Mouse (Mus musculus): ENCODE measurements around the gene Ppm1b.

Ppm1b gene

GRCm38 (mm10) chr17:84958411-84958911, 1.9 kb downstream of the Ppm1b start:
- DNase-seq: no peak

- no peak for DNase-seq
These were observed 2.6 kb downstream of the Ppm1b start for GRCm38 (mm10) chr17:84958986-84959664.

DNA sequence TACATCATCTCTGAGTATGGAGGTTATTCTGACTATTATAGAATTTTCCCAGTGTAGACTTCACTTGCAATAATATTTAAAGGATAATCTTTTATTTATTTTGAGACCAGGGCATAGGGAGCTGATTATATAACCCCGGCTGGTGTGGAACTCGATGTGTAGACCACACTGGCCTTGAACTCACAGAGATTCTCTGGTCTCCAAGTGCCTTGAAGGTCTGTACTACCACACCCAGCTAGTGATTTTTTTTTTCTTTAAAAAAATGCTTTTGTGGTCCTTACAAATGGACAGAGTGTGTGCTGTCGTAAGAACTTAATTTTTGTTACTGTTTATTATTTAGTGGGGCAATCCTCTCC, 3.1 kb downstream of the Ppm1b start:
- DNase-seq: no peak

DNA sequence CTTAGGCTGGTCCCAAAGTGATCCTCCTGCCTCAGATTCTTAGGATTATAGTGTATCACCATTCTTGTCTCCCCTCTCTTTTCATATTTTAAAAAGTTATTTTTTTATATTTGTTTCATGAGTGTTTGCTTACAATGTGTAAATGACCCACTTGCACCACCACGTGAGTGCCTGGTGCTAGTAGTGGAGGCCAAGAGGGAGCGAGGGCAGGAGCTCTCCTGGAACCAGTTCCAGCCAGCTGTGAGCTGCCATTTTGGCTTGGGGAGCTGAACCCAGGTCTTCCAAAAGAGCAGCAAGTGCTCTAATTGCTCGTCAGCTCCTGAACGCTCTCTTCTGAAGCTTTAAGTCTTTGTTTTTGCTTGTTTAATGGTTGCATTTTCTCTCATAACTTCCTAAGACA, 3.6 kb downstream of the Ppm1b start:
- DNase-seq: peak in 1 of 2 experiments; percentile 48

DNA sequence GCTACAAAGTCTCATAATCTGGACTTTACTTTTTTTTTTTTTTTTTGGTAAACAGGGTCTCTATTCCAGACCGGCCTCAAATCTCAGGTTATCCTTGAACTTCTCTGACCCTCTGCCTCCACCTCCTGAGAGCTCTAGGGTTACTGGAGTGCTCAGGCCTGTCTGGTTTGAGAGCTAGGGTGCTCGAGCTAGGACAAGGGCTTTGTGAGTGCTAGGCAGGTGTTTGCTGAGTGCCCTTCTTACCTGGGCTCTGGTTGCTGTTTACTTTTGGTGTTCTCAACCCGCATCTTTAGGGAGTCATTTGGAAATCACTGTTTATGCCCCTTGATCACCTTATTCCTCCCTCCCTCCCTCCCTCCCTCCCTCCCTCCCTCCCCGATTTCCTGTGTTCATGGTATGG, 5.5 kb downstream of the Ppm1b start:
- DNase-seq: no peak

GRCm38 (mm10) chr17:84963651-84964050, 7.1 kb downstream of the Ppm1b start:
- DNase-seq: no peak

DNA sequence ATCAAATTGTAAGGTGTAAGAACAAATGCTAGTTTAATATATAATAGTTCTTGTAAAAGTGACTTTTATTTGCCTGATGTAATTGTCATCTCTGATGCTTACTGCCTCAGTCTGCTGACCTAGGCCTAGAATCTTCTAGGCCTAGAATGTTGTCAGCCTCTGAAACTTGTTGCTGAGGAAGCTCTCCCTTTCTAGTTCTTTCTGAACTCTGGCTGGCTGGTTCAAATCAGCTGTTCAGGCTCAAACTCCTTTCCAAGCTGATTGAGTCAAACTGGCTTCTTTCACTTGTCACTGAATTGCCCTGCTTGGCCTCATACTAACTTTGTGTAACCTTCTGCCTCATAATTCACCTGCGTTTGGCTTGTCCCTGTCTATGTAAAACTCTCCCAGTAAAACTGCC, 9.7 kb downstream of the Ppm1b start:
- DNase-seq: no peak

GRCm38 (mm10) chr17:84967045-84967444, 10.5 kb downstream of the Ppm1b start:
- no peak for DNase-seq

GRCm38 (mm10) chr17:84969916-84970315, 13.4 kb downstream of the Ppm1b start:
- DNase-seq: no peak

- no peak for DNase-seq
These were observed 25.2 kb downstream of the Ppm1b start for GRCm38 (mm10) chr17:84981721-84982120.

GRCm38 (mm10) chr17:84982735-84983134, 26.2 kb downstream of the Ppm1b start:
- DNase-seq: no peak

- no peak for DNase-seq
These were observed 29.8 kb downstream of the Ppm1b start for GRCm38 (mm10) chr17:84986368-84986767.

DNA sequence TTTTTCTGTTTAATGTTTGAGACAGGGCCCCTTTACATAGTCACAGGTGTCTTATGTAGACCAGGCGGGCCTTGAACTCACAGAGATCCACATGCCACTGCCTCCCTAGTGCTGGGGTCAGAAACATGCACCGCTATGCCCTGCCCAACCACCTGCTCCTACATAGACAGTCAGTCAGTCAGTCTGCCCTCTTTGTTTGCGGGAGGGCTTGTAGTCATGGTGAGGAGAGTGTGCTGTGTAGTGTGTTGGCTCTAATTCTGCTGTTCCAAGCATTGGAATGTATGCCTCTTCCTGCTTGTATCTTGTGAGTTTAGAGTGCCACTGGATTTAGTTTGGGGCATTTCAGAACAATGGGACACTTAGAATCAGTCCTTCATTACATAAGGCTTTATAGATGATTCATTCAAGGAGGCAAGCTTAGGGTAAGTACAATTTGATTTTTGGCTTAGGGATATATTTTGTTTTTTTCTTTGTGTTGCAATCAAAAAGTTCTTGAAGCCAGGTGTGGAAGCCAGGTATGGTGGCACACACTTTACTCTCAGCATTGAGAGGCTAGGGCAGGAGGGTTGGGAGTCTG, 31.4 kb downstream of the Ppm1b start:
- DNase-seq: no peak

DNA sequence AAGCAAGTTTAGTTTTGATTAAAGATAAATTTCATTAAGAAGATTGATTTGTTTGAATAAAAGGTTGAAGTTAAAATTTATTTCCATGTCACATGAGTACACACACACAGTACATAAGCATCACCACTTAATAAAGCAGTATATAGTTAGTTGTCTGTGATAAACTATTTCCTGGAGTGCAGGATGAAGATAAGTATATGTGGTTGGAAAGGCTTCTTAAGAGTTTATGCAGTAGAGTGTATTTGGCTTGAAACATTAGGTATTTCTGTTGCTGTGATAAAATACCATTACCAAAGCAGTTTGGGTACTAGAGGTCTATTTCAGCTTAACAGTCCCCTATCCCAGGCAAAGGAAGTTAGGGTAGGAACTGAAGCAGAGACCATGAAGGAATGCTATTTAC, 32.0 kb downstream of the Ppm1b start:
- DNase-seq: no peak

DNA sequence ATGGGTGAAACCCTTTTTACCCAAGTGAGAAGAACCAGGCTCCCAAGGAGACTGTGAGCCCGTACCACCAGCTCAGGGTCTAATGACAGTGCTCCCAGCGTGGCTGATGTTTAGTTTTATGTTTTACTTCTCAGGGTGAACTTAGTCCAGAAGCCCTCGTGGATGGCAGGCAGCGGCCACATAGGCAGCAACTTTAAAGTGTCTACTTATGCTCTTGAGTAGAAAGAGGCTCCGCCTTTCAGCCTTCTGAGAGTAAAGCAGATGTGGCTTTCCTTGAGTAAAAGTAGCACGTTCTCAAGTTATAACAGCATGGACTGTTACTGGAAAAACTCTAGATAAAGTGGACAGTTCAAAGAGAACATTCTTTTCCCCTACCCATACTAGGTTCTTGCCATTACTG, 39.3 kb downstream of the Ppm1b start:
- no peak for DNase-seq

DNA sequence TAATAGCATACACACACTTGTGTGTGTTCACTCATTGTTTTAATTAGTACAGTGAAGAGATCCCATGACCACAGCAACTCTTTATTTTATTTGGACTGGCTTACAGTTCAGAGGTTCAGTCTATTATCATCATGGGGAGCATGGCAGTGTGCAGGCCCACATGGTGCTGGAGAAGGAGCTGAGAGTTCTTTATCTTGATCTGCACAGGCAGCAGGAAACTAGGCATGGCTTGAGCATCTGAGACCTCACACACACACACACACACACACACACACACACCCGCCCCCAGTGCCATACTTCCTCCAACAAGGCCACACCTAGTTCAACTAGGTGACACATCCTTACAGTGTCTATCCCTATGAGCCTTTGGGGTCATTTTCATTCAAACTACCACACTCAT, 41.1 kb downstream of the Ppm1b start:
- DNase-seq: no peak

GRCm38 (mm10) chr17:84999636-85000035, 43.1 kb downstream of the Ppm1b start:
- no peak for DNase-seq

DNA sequence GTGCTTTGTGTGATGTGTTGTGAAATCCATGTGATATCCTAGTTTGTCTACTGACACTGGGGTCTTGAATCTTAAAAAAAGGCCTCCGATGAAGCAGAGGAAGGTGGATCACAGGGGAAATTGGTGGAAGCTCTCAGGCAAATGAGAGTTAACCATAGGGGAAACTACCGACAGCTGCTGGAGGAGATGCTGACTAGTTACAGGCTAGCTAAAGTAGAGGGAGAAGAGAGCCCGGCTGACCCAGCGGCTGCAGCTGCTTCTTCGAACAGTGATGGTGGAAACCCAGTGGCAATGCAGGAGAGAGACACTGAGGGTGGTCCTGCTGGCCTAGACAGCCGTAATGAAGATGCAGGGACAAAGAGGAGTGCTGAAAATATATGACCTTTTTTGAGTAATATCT, 56.9 kb downstream of the Ppm1b start:
- DNase-seq: no peak

DNA sequence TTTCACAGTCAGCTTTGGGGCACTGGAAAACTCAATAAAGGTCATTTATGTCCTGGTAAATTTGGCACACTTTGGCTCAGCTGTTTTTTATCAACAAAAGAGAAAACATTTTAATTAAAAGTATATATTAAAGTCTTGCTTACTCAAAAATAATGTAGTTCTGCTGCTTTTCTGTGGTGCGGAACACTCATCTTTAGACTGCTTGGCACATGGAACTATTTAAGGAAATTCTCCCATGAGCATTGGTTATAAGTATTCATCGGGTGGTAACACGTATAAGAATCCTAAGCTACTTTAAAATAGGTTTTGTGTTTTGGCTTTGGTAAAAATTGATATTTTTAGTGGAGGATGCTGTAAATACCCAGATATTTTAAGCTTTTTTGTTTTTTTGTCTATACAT, 58.1 kb downstream of the Ppm1b start:
- no peak for DNase-seq

DNA sequence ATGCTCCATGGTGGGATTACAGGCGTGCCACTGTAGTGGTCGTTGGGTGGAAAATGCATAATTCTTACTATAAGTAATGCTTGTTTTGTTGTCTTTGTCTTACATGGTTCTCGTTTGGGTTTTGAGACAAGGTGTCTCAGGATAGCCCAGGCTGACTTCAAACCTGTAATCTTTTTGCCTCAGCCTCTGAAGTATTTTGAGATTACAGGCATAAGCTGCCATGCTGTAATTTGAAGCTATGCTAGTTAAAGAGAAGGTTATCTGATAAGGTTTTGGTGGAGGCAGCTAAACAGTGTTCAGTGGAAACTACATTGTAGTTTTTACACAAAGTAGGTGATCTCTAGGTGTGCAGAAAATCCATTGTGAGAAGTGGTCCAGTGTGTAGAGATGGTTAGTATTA, 61.8 kb downstream of the Ppm1b start:
- DNase-seq: no peak

DNA sequence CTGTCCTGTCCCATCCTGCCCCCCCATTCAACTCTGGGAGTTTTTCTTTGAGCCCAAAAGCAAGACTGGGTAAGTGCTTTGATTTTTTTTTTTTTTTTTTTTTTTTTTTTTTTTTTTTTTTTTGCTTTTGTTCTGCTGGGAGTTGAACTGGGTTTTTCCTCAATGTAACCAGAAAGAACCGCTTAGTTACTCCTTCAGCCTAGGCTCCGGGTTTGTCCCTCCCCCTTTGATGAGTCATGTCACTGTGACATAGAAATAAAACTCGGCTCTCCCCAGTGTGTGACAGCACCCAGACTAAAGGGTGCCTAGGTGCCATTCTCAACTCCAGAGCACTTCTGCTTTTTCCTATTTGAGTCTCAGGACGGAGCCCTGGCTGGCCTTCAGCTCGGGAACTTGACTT, 62.3 kb downstream of the Ppm1b start:
- no peak for DNase-seq

DNA sequence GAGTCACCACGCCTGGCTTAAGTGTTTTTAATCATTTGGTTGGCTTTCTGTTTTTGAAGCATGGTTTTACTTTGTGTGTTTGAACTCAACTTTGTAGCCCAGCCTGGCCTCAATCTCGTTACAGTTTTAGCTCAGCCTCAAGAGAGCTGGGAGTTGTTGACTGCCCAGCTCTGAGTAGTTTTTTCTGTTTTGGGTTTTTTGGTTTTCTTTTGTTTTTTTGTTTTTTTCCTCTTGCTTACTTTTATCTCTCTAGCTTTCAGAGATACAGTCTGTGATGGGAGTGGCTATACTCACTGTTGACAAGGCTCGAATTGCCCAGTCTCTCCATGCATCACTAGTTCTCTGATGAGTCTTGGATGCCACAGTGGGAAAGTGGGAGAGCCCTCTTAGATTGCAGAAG, 63.8 kb downstream of the Ppm1b start:
- no peak for DNase-seq

- DNase-seq: peak; percentile 62 to 63
These were observed 67.0 kb downstream of the Ppm1b start for GRCm38 (mm10) chr17:85023247-85024167.

GRCm38 (mm10) chr17:85024237-85024636, 67.7 kb downstream of the Ppm1b start:
- no peak for DNase-seq
